Mouse (Mus musculus): ENCODE measurements around the gene Mmp21.

- no peak for TF ChIP-seq CTCF (IDR thresholded peaks at IDR 0.05; ENCODE audit: extremely low read depth, insufficient read depth, low read length)
- no peak for TF ChIP-seq POLR2A (IDR thresholded peaks at IDR 0.05; ENCODE audit: extremely low read depth, insufficient read depth, low read length)
Observed at GRCm38 (mm10) chr7:133699885-133700284, 20.0 kb upstream of the Mmp21 start.
